Mouse (Mus musculus): ENCODE results near the gene Gm13101.
"Not testable (repeated sequence)": the region's sequence is repeated elsewhere in the genome, so short reads cannot be mapped to it uniquely, and the experiment has no call there.

Gene Gm13101

DNA sequence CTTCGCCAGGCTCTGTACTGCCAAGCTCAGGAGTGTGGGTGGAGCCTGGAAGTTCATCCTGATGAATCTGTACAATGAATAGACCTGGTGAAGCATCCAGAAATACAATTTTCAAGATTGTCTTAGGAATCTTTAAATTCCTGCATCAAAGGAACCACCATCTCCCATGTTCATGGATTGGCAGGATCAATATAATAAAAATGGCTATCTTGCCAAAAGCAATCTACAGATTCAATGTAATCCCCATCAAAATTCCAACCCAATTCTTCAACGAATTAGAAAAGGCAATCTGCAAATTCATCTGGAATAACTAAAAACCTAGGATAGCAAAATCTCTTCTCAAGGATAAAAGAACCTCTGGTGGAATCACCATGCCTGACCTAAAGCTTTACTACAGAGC lies at the start of gene Gm13101:
Gene Gm13101 (minus strand): TSS at position 101 of the 400 bp plus-strand sequence.
- not testable (repeated sequence) for DNase-seq

DNA sequence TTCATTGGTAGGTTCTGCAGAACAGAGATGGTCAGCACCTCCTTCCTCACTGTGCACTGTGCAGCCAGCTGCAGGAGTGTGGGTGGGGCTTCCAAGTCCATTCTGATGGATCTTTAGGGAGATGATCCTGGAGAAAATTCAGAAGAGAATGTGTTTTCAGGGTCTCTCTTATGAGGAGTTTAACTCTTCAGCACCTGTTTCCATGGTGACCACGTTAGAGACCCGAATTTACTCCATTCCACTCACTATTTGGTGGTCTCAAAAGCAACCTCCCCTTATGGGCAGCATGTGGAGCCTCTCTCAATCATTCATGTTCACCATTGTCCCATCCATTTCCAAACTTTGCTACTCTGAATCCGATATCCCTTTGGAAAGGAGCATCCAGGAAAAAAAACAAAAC lies 27.5 kb upstream of the Gm13101 start, which contains the start of gene Pramef17:
Gene Pramef17 (minus strand): TSS at position 101 of the 400 bp plus-strand sequence.
- DNase-seq: not testable (repeated sequence)

DNA sequence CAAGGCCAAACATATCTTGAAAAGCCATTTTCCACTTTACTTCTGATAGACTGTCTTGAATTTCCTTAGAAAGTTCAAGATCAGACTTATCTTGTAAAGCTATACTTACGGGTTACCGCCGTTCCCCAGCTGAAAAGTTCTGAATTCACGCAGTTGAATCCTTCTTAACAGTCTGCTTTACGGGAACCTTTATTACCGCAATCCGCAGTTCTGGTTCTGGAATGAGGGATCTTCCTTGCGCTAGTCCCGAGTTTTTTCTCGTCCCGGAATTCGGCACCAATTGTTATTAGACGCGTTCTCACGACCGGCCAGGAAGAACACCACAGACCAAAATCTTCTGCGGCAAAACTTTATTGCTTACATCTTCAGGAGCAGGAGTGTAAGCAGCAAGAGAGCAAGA lies 21.4 kb upstream of the Gm13101 start:
- DNase-seq: peak; percentile 49

DNA sequence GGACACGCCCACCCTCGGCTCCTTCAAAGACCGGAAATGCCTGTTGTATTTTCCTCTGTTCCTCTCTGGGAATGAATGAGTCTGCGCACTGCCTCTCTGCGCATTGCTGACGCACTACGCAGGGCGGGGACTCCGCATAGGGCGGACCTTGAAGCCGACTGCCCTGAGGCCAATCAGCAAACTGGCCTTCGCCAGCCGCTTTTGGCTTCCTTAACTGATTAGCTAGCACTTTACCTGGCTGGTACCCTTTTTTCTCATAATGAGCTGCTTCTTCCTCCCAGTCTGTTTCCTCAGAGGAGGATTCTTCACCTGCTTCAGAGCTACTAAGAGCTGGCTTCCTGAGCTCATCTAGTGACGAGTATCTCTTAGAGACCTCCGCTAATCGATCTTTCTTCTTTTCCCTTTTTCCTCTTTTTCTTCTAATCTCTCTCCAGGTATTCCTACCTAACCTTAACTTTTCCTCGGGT lies 20.8 kb upstream of the Gm13101 start:
- peak; percentile 34 for DNase-seq

DNA sequence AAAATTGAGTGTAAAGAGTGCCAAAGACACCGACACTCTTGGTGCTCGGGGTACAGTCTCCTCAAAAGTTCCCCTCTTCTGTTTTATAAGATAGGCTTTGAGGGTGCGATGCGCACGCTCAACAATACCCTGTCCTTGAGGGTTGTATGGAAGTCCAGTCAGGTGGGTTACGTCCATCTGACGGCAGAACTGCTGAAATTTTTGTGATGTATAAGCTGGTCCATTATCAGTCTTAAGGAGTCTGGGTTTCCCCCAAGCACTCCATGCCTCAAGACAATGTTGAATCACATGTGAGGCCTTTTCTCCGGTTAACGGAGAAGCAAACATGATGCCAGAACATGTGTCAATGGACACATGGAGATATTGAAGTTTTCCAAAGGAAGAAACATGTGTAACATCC lies 19.0 kb upstream of the Gm13101 start:
- DNase-seq: peak; percentile 51

DNA sequence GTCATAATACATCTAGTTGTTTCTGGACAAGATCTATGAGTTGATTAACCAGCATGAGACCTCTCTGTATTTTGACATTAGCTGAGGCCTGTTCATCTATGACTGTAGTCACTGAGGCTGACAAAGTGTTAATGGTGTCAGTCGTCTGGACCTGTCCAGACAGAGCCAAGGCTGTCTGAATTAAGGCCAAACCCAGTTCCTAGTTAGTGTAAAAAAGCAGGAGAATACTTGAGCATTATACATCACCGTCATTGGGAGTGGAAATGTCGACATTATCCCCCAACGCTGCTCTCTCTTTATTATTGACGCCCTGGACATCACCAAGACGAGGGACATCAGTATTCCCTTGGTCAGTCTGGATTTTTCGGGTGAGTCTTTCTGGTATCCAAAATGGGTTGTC lies 18.4 kb upstream of the Gm13101 start:
- peak; percentile 8 for DNase-seq

DNA sequence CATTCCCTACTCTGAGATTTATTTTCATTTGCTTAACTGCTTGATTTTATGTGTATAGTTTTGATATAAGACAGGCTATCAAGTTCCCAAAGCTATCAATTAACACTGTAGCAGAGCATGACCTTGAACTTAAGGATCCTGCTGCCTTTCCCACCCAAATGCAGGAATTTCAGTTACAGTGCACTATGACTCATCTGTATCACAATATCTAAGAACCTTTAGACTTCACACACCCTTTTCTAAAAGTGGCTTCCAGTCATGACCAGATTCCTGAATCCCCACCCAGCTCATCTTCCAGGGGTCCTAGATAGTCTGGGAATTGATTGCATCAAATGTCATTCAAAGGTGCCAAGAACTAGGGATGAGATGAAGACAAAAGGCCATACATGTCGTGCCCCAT lies 16.7 kb upstream of the Gm13101 start:
- not testable (repeated sequence) for DNase-seq

DNA sequence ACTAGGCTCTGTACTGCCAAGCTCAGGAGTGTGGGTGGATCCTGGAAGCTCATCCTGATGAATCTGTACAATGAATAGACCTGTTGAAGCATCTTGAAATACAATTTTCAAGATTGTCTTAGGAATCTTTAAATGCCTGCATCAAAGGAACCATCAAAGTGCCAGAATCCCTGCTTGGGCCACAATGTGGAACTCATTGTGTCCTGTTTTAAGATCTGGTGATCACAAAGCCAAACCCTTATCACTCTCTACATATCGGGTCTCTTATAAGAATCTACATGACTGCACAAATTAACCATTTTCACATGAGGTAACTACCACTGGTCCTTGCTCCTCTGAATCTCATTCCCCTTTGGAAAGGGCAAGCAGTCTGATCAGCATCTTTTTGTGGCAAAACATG lies 15.8 kb downstream of the Gm13101 start, which contains the start of gene Pramef25:
Gene Pramef25 (minus strand): TSS at position 101 of the 400 bp plus-strand sequence.
- DNase-seq: not testable (repeated sequence)
